Mouse (Mus musculus) cortical plate, adult 2 months (tissue): ENCODE data around the gene Lcorl.

Source experiments
- CTCF ChIP-seq: fragments of 200-500 bp; IDR thresholded peaks from 2 replicates; pipeline ENCODE4 v1.5.1; 2011; ENCODE audit warnings: mild to moderate bottlenecking, control low read depth, low read length; ENCODE audit not compliant: insufficient read depth; ENCODE audit errors: extremely low read depth
- POLR2A ChIP-seq: fragments of 200-500 bp; IDR thresholded peaks from 2 replicates; pipeline ENCODE4 v1.6.1; 2011; ENCODE audit warnings: mild to moderate bottlenecking, low read length, control low read depth; ENCODE audit not compliant: insufficient read depth; ENCODE audit errors: extremely low read depth

DNA sequence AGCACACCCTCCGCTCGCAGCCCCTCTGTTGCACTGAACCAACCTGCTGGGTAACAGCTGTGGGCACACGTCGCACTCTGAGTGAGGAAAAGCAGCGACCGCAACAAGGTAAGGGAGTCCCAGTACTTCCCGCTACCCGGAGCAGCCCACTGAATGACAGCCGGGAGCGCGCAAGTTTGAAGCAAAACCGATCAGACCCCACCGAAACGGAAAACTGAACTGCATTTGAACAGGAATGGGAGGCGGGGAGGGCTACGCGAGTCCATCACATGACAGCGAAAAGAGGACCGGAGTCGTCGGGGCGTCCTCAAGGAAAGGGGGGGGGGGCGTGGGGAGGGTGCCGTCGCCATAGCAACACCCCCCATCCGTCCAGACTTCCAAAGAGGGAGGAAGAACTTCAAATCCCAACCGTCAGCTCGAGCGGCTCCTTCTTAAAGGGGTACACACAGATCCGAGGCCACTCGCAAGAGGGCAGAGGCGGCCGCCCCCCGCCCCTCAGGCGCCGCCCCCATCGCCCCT lies 1.1 kb downstream of the Lcorl start:
- TF ChIP-seq POLR2A = no peak
- no peak for TF ChIP-seq CTCF
